Mouse (Mus musculus) left cerebral cortex, adult 2 months (tissue): ENCODE measurements around the gene C1d. TPM values are rescaled to one million over a fixed set of nuclear protein-coding genes. Genes with fewer than 3 reads are reported as not detected.
"Not testable (repeated sequence)": the region's sequence is repeated elsewhere in the genome, so short reads cannot be mapped to it uniquely, and the experiment has no call there.

Source experiments
- DNase-seq, 2 experiments: peaks; one replicate each; pipeline ENCODE4 v3.0.0; 2021 to 2022; ENCODE audit warnings: low spot score in 2 of 2, mixed read lengths in 1 of 2; ENCODE audit errors: extremely low spot score in 1 of 2
- H3K27ac ChIP-seq: fragments of 200-600 bp; 2 replicates; pipeline ENCODE4 v1.8.1; 2022
- H3K4me3 ChIP-seq: fragments of 200-600 bp; 2 replicates; pipeline ENCODE4 v1.8.1; 2022
- CTCF ChIP-seq: fragments of 200-600 bp; IDR thresholded peaks from 2 replicates; pipeline ENCODE4 v1.8.1; 2022; ENCODE audit warnings: antibody characterized with exemption, mild to moderate bottlenecking, moderate library complexity
- intact Hi-C: fragments of 180-260 bp; cut with DNase I; formaldehyde crosslinking; loops from one replicate; pipeline ENCODE4 v1.15.1; 2025
- long read RNA-seq, 2 experiments: library from polyadenylated mRNA; stranded (forward); transcript quantifications; one replicate each; pipeline ENCODE4 v2.0.0; 2021; ENCODE audit warnings: borderline mapping rate in 2 of 2
- total RNA-seq, 2 experiments: library from RNA; stranded (reverse); gene quantifications; 2 replicates each; pipeline ENCODE4 v1.2.3; 2021

The C1d gene
- total RNA-seq, result 10 to 100 TPM; 38.6 to 46.2 TPM
- long read RNA-seq, experiment 1, transcript C1d-201 (5 exons, 2,981 nt), result major isoform, 27 of 30 reads
- long read RNA-seq, experiment 1, partial matches to known transcripts, result 0 of 30 reads
- long read RNA-seq, experiment 1, other reads (novel, unspliced or antisense), result 0 of 30 reads
- long read RNA-seq, experiment 2, transcript C1d-201 (5 exons, 2,981 nt), result major isoform, 18 of 24 reads
- long read RNA-seq, experiment 2, partial matches to known transcripts, result 1 of 24 reads
- long read RNA-seq, experiment 2, other reads (novel, unspliced or antisense), result 1 of 24 reads

- H3K27ac ChIP-seq, result peak within 1 kb of the TSS; percentile 90
- no peak for TF ChIP-seq CTCF
- intact Hi-C loops, result loop anchor here (2.0 to 5.0 kb wide), 2 partner anchors 99 to 175 kb away; partner anchors contain the start of gene Ppp3r1
- peak within 1 kb of the TSS; percentile 68 for H3K4me3 ChIP-seq
- DNase-seq, result peak; percentile 96 to 97
Observed at GRCm38 (mm10) chr11:17257443-17257842, at the start of gene C1d. C1d (plus strand) TSS chr11:17257579.

GRCm38 (mm10) chr11:17211258-17212140 is 45.9 kb upstream of the C1d start, which contains the start of gene Pno1:
Pno1 (minus strand) TSS chr11:17211568.
- intact Hi-C loops, result loop anchor here (1.0 to 10.0 kb wide), 3 partner anchors 52 to 707 kb away; partner anchors contain the start of genes Ppp3r1 and Sec61g
- Histone ChIP-seq H3K4me3 (peak within 1 kb of the TSS; percentile 75), H3K27ac (peak within 1 kb of the TSS; percentile 100)
- no peak for TF ChIP-seq CTCF
- DNase-seq, result peak; percentile 94 to 95

GRCm38 (mm10) chr11:17212141-17212495 is 45.3 kb upstream of the C1d start:
- peak overlapping the region; percentile 100 for H3K27ac ChIP-seq
- TF ChIP-seq CTCF, result no peak
- intact Hi-C loops, result loop anchor here (10.0 kb wide), 1 partner anchor 707 kb away; the partner anchor contains the start of gene Sec61g
- DNase-seq, result no peak
- H3K4me3 ChIP-seq, result peak overlapping the region; percentile 75

GRCm38 (mm10) chr11:17212903-17213509 is 44.4 kb upstream of the C1d start:
- DNase-seq, result no peak
- H3K27ac ChIP-seq, result no peak overlapping the region
- H3K4me3 ChIP-seq, result no peak overlapping the region; the same call in 1 of the 2 replicates
- no peak for TF ChIP-seq CTCF
- intact Hi-C loops, result loop anchor here (10.0 kb wide), 1 partner anchor 708 kb away; the partner anchor contains the start of gene Sec61g

GRCm38 (mm10) chr11:17215475-17215874 is 41.9 kb upstream of the C1d start:
- DNase-seq, result no peak
- intact Hi-C loops, result loop anchor here (10.0 kb wide), 1 partner anchor 711 kb away; the partner anchor contains the start of gene Sec61g
- H3K27ac ChIP-seq, result no peak overlapping the region
- no peak overlapping the region for H3K4me3 ChIP-seq
- TF ChIP-seq CTCF, result no peak

GRCm38 (mm10) chr11:17221126-17221525 is 36.3 kb upstream of the C1d start:
- Histone ChIP-seq H3K27ac (no peak overlapping the region), H3K4me3 (no peak overlapping the region)
- DNase-seq, result no peak
- TF ChIP-seq CTCF, result no peak
- intact Hi-C loops, result no loop called here

GRCm38 (mm10) chr11:17232792-17233191 is 24.6 kb upstream of the C1d start:
- no peak for TF ChIP-seq CTCF

GRCm38 (mm10) chr11:17236449-17237037 is 20.8 kb upstream of the C1d start:
- H3K4me3 ChIP-seq, result no peak overlapping the region
- intact Hi-C loops, result no loop called here
- no peak overlapping the region for H3K27ac ChIP-seq
- DNase-seq, result no peak
- TF ChIP-seq CTCF, result no peak

More at GRCm38 (mm10) chr11:17232792-17233191, 24.6 kb upstream of the C1d start:
- Histone ChIP-seq H3K27ac (no peak overlapping the region), H3K4me3 (no peak overlapping the region)
- intact Hi-C loops, result no loop called here
- DNase-seq, result no peak

GRCm38 (mm10) chr11:17238598-17238997 is 18.8 kb upstream of the C1d start:
- intact Hi-C loops, H3K27ac ChIP-seq, H3K4me3 ChIP-seq, DNase-seq: not testable (repeated sequence)

- no peak overlapping the region for H3K4me3 ChIP-seq
- DNase-seq, result no peak
- TF ChIP-seq CTCF, result no peak
- H3K27ac ChIP-seq, result no peak overlapping the region
- intact Hi-C loops, result no loop called here
Observed at GRCm38 (mm10) chr11:17248715-17249114, 8.7 kb upstream of the C1d start.

- peak overlapping the region; percentile 68 for H3K4me3 ChIP-seq
- intact Hi-C loops, result loop anchor here (2.0 to 5.0 kb wide), 2 partner anchors 98 to 175 kb away; partner anchors contain the start of gene Ppp3r1
- DNase-seq, result peak in 1 of 2 experiments; percentile 18
- TF ChIP-seq CTCF, result no peak
- H3K27ac ChIP-seq, result no peak overlapping the region; the same call in 1 of the 2 replicates
Observed at GRCm38 (mm10) chr11:17256813-17257365, 490 bp upstream of the C1d start.
